Mouse (Mus musculus) Patski (cell line): ENCODE results near the gene Zfp280d. TPM values are rescaled to one million over a fixed set of nuclear protein-coding genes. Genes with fewer than 3 reads are reported as not detected.

Experiments used
- ATAC-seq: fragments of 100-300 bp; one replicate; pipeline ENCODE4 v1.8.0; 2021
- CTCF ChIA-PET: fragments of 350-600 bp; sonication (Branson Sonifier 250); formaldehyde crosslinking; loops from one replicate; lab custom pipeline; 2022; ENCODE audit warnings: inconsistent platforms; lab: Charles Lee
- POLR2A ChIA-PET: fragments of 350-600 bp; sonication (Branson Sonifier 250); formaldehyde crosslinking; loops from one replicate; lab custom pipeline; 2022; ENCODE audit warnings: antibody characterized with exemption, inconsistent platforms; lab: Charles Lee
- DNase-seq: peaks from one replicate; pipeline ENCODE4 v3.0.0-alpha.2; 2011; ENCODE audit warnings: low read depth, low spot score
- H3K27me3 ChIP-seq: fragments of 371-371 bp; one replicate; pipeline ENCODE4 v1.5.1; 2021
- CTCF ChIP-seq: fragments of 100-300 bp; IDR thresholded peaks from one replicate; pipeline ENCODE4 v1.5.1; 2021
- in situ Hi-C: fragments of 300-500 bp; cut with MboI; formaldehyde crosslinking; loops from 3 replicates; pipeline ENCODE4 v1.11.1; 2018; ENCODE audit warnings: low pct_unique_long_range_greater_than_20kb, mixed read lengths
- polyA plus RNA-seq: library from polyadenylated mRNA; unstranded; gene quantifications from one replicate; pipeline ENCODE4 v1.2.3, GENCODE M21; 2021

The Zfp280d gene
- polyA plus RNA-seq, 1 experiment from 2014 or later = 22.9 TPM

DNA sequence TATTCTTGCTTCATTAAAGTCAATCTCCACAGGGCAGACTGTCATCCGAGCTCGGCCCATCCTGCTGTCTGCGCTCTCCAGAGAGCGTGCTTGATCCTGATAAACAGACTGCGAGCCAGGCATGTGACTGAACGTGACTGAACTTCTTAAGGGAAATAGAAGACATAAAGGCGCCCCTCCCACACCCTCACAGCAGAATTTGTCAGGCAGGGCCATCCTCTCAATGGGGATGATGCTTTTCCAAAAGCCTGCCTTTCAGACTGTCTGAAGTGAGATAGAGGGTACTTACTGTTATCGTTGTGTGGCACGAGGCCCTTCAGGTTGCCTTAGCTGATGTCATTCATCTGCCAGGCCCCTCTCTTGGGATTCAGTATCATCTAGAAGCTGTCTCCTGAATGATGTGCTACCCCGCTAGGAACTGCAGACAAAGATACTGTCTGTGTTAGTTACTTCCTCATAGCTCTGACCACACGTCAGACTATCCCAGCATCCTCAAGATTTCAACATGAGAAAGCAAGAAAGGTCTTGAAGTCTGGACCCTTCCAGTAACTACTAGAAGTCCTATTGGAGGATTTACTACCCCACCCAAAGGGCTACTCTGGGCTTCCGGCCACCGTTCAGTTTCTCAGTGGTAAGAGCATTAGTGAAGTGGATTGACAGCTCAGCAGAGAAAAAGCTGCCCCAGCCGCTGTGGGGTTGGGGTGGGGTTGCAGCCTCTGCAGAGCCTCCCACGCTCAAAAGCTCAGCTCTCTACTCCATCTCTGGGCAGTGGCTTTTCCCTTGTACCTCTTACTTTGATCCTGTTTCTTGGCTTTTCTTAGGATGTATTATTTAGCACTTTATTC, 134.9 kb downstream of the Zfp280d start:
- no peak for ATAC-seq
- in situ Hi-C loops = loop anchor here (5.0 to 10.0 kb wide), 3 partner anchors 147 to 765 kb away; no protein-coding TSS in a partner anchor
- DNase-seq = no peak
- no peaks in the 10 kb centered on the region for H3K27me3 ChIP-seq
- CTCF ChIA-PET = interaction anchor here (0.9 to 3.4 kb wide), 4 partner anchors 9 to 299 kb away, joined by 3 to 15 read pairs (median 3); no protein-coding TSS in a partner anchor
- POLR2A ChIA-PET = no interaction called here
- TF ChIP-seq CTCF = no peak

DNA sequence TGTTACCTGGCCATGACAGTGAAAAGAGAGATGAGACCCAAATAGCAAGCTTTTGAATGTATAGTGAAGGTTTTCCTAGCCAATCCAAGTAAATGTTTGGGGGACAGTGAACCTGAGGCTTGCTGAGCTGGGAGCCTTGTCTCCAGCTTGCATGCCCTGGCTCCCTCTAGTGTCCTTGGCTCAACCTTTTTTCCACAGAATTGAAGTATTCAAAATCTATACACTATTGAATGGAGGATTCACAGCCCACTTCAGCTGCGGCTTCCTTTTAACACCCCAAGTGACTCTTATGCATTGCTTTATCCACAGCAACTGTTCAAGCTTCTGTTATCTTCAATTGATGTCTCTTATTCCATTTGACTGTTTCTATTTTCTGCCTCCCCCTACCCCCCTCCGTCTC, 137.1 kb downstream of the Zfp280d start:
- ChIA-PET CTCF (interaction anchor here (1.1 to 2.2 kb wide), 3 partner anchors 11 to 68 kb away, joined by 3 to 4 read pairs (median 3); no protein-coding TSS in a partner anchor), POLR2A (no interaction called here)
- H3K27me3 ChIP-seq = no peaks in the 10 kb centered on the region
- TF ChIP-seq CTCF = peak; percentile 46
- DNase-seq (no peak), ATAC-seq (no peak)
- in situ Hi-C loops = loop anchor here (10.0 kb wide), 1 partner anchor 767 kb away; no protein-coding TSS in a partner anchor

Other genes with a start within 250 kb of the Zfp280d start
- 85.9 TPM for gene Tcf12, start 163.0 kb upstream of the Zfp280d start, polyA plus RNA-seq
- gene Mns1, start 163.2 kb downstream of the Zfp280d start, polyA plus RNA-seq = 5.5 TPM
- 23.6 TPM for gene Tex9, start 217.4 kb downstream of the Zfp280d start, polyA plus RNA-seq